Mouse (Mus musculus) MEL (cell line): Measurements from ENCODE around the gene Tmem30b. TPM values are rescaled to one million over a fixed set of nuclear protein-coding genes. Genes with fewer than 3 reads are reported as not detected.
"Not testable (repeated sequence)": the region's sequence is repeated elsewhere in the genome, so short reads cannot be mapped to it uniquely, and the experiment has no call there.

Experiments
- DNase-seq: peaks from one replicate; pipeline ENCODE4 v3.0.0; 2011; ENCODE audit warnings: low read depth, low spot score
- H3K27ac ChIP-seq: 2 replicates; pipeline ENCODE4 v1.5.1; 2012; ENCODE audit warnings: low read depth, mild to moderate bottlenecking, control low read depth, low read length, moderate library complexity; ENCODE audit not compliant: control insufficient read depth
- H3K27me3 ChIP-seq, 2 experiments: fragments of 150-350 bp in 1 of 2; sonication (generic) in 1 of 2; 2 replicates each; pipeline ENCODE4 v1.6.1; 2012; ENCODE audit warnings: low read length in 2 of 2, mild to moderate bottlenecking in 2 of 2, improper control_type of control experiment in 1 of 2, moderate library complexity in 1 of 2; ENCODE audit not compliant: insufficient read depth in 2 of 2, control insufficient read depth in 1 of 2
- H3K36me3 ChIP-seq, 2 experiments: 2 replicates each; pipeline ENCODE4 v1.6.1; 2012 to 2014; ENCODE audit warnings: low read length in 2 of 2, improper control_type of control experiment in 1 of 2, inconsistent platforms in 1 of 2, mild to moderate bottlenecking in 1 of 2; ENCODE audit not compliant: insufficient read depth in 2 of 2, control insufficient read depth in 1 of 2
- H3K4me1 ChIP-seq, 2 experiments: fragments of 150-350 bp in 1 of 2; sonication (generic) in 1 of 2; 2 replicates each; pipeline ENCODE4 v1.6.1; 2012; ENCODE audit warnings: low read length in 2 of 2, improper control_type of control experiment in 1 of 2, mild to moderate bottlenecking in 1 of 2; ENCODE audit not compliant: insufficient read depth in 2 of 2, control insufficient read depth in 1 of 2
- H3K4me3 ChIP-seq, 2 experiments: fragments of 150-350 bp in 1 of 2; sonication (generic) in 1 of 2; 2 replicates each; pipeline ENCODE4 v1.5.1; 2012; ENCODE audit warnings: low read depth in 2 of 2, low read length in 2 of 2, mild to moderate bottlenecking in 2 of 2, moderate library complexity in 2 of 2, control low read depth in 1 of 2, improper control_type of control experiment in 1 of 2; ENCODE audit not compliant: control insufficient read depth in 1 of 2, insufficient read depth in 1 of 2
- H3K79me2 ChIP-seq: 2 replicates; pipeline ENCODE4 v1.6.1; 2012; ENCODE audit warnings: mild to moderate bottlenecking, low read length, moderate library complexity; ENCODE audit not compliant: control insufficient read depth, poor library complexity, insufficient read depth
- H3K9ac ChIP-seq: 2 replicates; pipeline ENCODE4 v1.6.1; 2012; ENCODE audit warnings: low read depth, mild to moderate bottlenecking, control low read depth, low read length, moderate library complexity; ENCODE audit not compliant: control insufficient read depth, poor library complexity, severe bottlenecking
- H3K9me3 ChIP-seq: fragments of 150-350 bp; sonication (generic); replicated peaks from 2 replicates; pipeline ENCODE4 v1.6.1; 2012; ENCODE audit warnings: mild to moderate bottlenecking, low read length, improper control_type of control experiment, moderate library complexity; ENCODE audit not compliant: insufficient read depth
- E2F4 ChIP-seq: IDR thresholded peaks from 2 replicates; pipeline ENCODE4 v1.6.1; 2011; ENCODE audit warnings: low read depth, low read length, improper control_type of control experiment, borderline replicate concordance
- ELF1 ChIP-seq: IDR thresholded peaks from 2 replicates; pipeline ENCODE4 v1.6.1; 2014; ENCODE audit warnings: low read depth, mild to moderate bottlenecking, inconsistent platforms, low read length, improper control_type of control experiment, moderate library complexity
- GATA1 ChIP-seq: IDR thresholded peaks from 2 replicates; pipeline ENCODE4 v1.6.1; 2011; ENCODE audit warnings: low read depth, low read length, improper control_type of control experiment
- HCFC1 ChIP-seq: IDR thresholded peaks from 2 replicates; pipeline ENCODE4 v1.6.1; 2012; ENCODE audit warnings: low read depth, mild to moderate bottlenecking, inconsistent platforms, low read length, improper control_type of control experiment, moderate library complexity
- KAT2A ChIP-seq: conservative IDR thresholded peaks from 2 replicates; pipeline ENCODE4 v1.6.1; 2012; ENCODE audit warnings: low read depth, low read length, improper control_type of control experiment, inconsistent platforms
- MAFK ChIP-seq: IDR thresholded peaks from 2 replicates; pipeline ENCODE4 v1.6.1; 2011; ENCODE audit warnings: low read depth, mild to moderate bottlenecking, low read length, improper control_type of control experiment, borderline replicate concordance
- MEF2A ChIP-seq: IDR thresholded peaks from 2 replicates; pipeline ENCODE4 v1.6.1; 2014; ENCODE audit warnings: low read depth, mild to moderate bottlenecking, inconsistent platforms, low read length, improper control_type of control experiment; ENCODE audit not compliant: poor library complexity, insufficient replicate concordance, severe bottlenecking; ENCODE audit errors: extremely low read depth
- MXI1 ChIP-seq: IDR thresholded peaks from 2 replicates; pipeline ENCODE4 v1.6.1; 2011; ENCODE audit warnings: mild to moderate bottlenecking, low read depth, low read length, improper control_type of control experiment
- MYC ChIP-seq: IDR thresholded peaks from 2 replicates; pipeline ENCODE4 v1.6.1; 2011; ENCODE audit warnings: low read depth, mild to moderate bottlenecking, low read length, improper control_type of control experiment, moderate library complexity
- POLR2AphosphoS2 ChIP-seq: IDR thresholded peaks from 2 replicates; pipeline ENCODE4 v1.6.1; 2011; ENCODE audit warnings: low read length, improper control_type of control experiment
- POLR2AphosphoS5 ChIP-seq: IDR thresholded peaks from 2 replicates; pipeline ENCODE4 v1.6.1; 2012; ENCODE audit warnings: low read depth, borderline replicate concordance, mild to moderate bottlenecking, inconsistent platforms, low read length, moderate library complexity, mixed read lengths
- SIN3A ChIP-seq: IDR thresholded peaks from 2 replicates; pipeline ENCODE4 v1.6.1; 2012; ENCODE audit warnings: low read length, improper control_type of control experiment, inconsistent platforms
- TAL1 ChIP-seq: IDR thresholded peaks from 2 replicates; pipeline ENCODE4 v1.6.1; 2012; ENCODE audit warnings: mild to moderate bottlenecking, inconsistent platforms, low read length, moderate library complexity, mixed read lengths
- USF1 ChIP-seq: IDR thresholded peaks from 2 replicates; pipeline ENCODE4 v1.6.1; 2014; ENCODE audit warnings: low read depth, mild to moderate bottlenecking, inconsistent platforms, low read length, improper control_type of control experiment, moderate library complexity
- ZMIZ1 ChIP-seq: IDR thresholded peaks from 2 replicates; pipeline ENCODE4 v1.6.1; 2012; ENCODE audit warnings: low read depth, mild to moderate bottlenecking, inconsistent platforms, low read length, improper control_type of control experiment, moderate library complexity
- ZNF384 ChIP-seq: IDR thresholded peaks from 2 replicates; pipeline ENCODE4 v1.6.1; 2012; ENCODE audit warnings: low read depth, mild to moderate bottlenecking, inconsistent platforms, low read length, improper control_type of control experiment
- polyA plus RNA-seq, 2 experiments: library from polyadenylated mRNA; stranded (reverse) in 1 of 2; unstranded in 1 of 2; fragments of >175 nt in 1 of 2; fragments of >200 nt in 1 of 2; gene quantifications; 2 replicates each; pipeline versions ENCODE4 v1.2.1 to v1.2.4; 2012; ENCODE audit warnings: low replicate concordance in 2 of 2, low read depth in 1 of 2; ENCODE audit not compliant: insufficient read length in 2 of 2, insufficient read depth in 1 of 2, missing spikeins in 1 of 2
- total RNA-seq: library from RNA; depleted of rRNA; stranded (reverse); fragments of 300-350 nt; gene quantifications from 2 replicates; pipeline ENCODE4 v1.2.3, GENCODE M21; 2012

Tmem30b gene
- total and polyA plus RNA-seq, 3 experiments: not detected

- no peaks in the 10 kb centered on the region; a peak in 1 of 4 replicates for H3K27me3 ChIP-seq
- H3K4me3 ChIP-seq: no peak overlapping the region
- H3K4me1 ChIP-seq: no peaks in the 10 kb centered on the region
- no peak for DNase-seq
- no peak overlapping the region for H3K9ac ChIP-seq
- H3K9me3 ChIP-seq: no peaks in the 10 kb centered on the region
- no peaks in the 10 kb centered on the region for H3K36me3 ChIP-seq
- TF ChIP-seq MXI1 (no peak), ZMIZ1 (no peak), KAT2A (no peak)
- no peaks in the 10 kb centered on the region for H3K79me2 ChIP-seq
- no peak overlapping the region for H3K27ac ChIP-seq
Measured at GRCm38 (mm10) chr12:73529131-73529530, 17.1 kb downstream of the Tmem30b start.

DNA sequence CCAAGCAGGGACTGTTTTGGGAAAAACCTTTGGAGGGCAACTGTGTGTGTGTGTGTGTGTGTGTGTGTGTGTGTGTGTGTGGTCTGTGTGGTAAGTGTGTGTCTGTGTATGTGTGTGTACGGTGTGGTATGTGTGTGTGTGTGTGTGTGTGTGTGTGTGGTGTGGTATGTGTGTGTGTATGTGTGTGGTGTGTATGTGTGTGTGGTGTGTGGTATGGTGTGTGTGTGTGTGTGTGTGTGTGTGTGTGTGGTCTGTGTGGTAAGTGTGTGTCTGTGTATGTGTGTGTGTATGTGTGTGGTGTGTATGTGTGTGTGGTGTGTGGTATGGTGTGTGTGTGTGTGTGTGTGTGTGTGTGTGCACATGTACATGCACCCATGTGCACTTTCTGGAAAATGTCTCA is 18.1 kb downstream of the Tmem30b start:
- H3K27me3 ChIP-seq, H3K79me2 ChIP-seq, DNase-seq, H3K27ac ChIP-seq, H3K9ac ChIP-seq, H3K36me3 ChIP-seq, H3K9me3 ChIP-seq, H3K4me1 ChIP-seq, H3K4me3 ChIP-seq: not testable (repeated sequence)

GRCm38 (mm10) chr12:73525254-73525885 is 20.8 kb downstream of the Tmem30b start:
- H3K27ac ChIP-seq: no peak overlapping the region
- no peaks in the 10 kb centered on the region for H3K9me3 ChIP-seq
- DNase-seq: no peak
- TF ChIP-seq POLR2AphosphoS5 (no peak), SIN3A (no peak), MAFK (no peak), TAL1 (no peak), ZMIZ1 (no peak), ZNF384 (no peak), HCFC1 (no peak), POLR2AphosphoS2 (no peak), MEF2A (no peak), E2F4 (no peak), USF1 (no peak), ELF1 (no peak), MYC (no peak), GATA1 (no peak)
- H3K4me1 ChIP-seq: no peaks in the 10 kb centered on the region
- H3K4me3 ChIP-seq: no peak overlapping the region
- no peaks in the 10 kb centered on the region for H3K79me2 ChIP-seq
- H3K27me3 ChIP-seq: no peaks in the 10 kb centered on the region; a peak in 2 of 4 replicates
- no peak overlapping the region for H3K9ac ChIP-seq
- H3K36me3 ChIP-seq: no peaks in the 10 kb centered on the region
